Mouse (Mus musculus) hindbrain, embryonic 13.5 days (tissue): ENCODE data around the gene Odf2l. TPM values are rescaled to one million over a fixed set of nuclear protein-coding genes. Genes with fewer than 3 reads are reported as not detected.

ENCODE experiments used
- ATAC-seq: fragments of 200-750 bp; cut with Nextera tagmentation; 2 replicates; pipeline ENCODE4 v1.8.0; 2017; ENCODE audit warnings: moderate TSS enrichment; ENCODE audit not compliant: low FRiP score
- H3K27ac ChIP-seq: fragments of 300-500 bp; sonication (generic); 2 replicates; pipeline ENCODE4 v1.5.1; 2015; ENCODE audit warnings: inconsistent platforms, mild to moderate bottlenecking, moderate library complexity
- H3K27me3 ChIP-seq: fragments of 300-500 bp; sonication (generic); 2 replicates; pipeline ENCODE4 v1.6.1; 2015; ENCODE audit warnings: mild to moderate bottlenecking, inconsistent platforms
- H3K36me3 ChIP-seq: fragments of 300-500 bp; sonication (generic); 2 replicates; pipeline ENCODE4 v1.6.1; 2015; ENCODE audit warnings: mild to moderate bottlenecking, inconsistent platforms
- H3K4me1 ChIP-seq: fragments of 300-500 bp; sonication (generic); replicated peaks from 2 replicates; pipeline ENCODE4 v1.6.1; 2015; ENCODE audit warnings: inconsistent platforms
- H3K4me2 ChIP-seq: fragments of 300-500 bp; sonication (generic); 2 replicates; pipeline ENCODE4 v1.6.1; 2015; ENCODE audit warnings: inconsistent platforms, mild to moderate bottlenecking, moderate library complexity
- H3K4me3 ChIP-seq: fragments of 300-500 bp; sonication (generic); 2 replicates; pipeline ENCODE4 v1.5.1; 2015; ENCODE audit warnings: mild to moderate bottlenecking, inconsistent platforms
- H3K9ac ChIP-seq: fragments of 300-500 bp; sonication (generic); 2 replicates; pipeline ENCODE4 v1.6.1; 2015; ENCODE audit warnings: mild to moderate bottlenecking, inconsistent platforms
- H3K9me3 ChIP-seq: fragments of 300-500 bp; sonication (generic); 2 replicates; pipeline ENCODE4 v1.6.1; 2016; ENCODE audit warnings: inconsistent platforms
- WGBS: fragments of 180-500 bp; shearing (Covaris S2); methylation state at CpG from one replicate; pipeline ENCODE4 v1.1.7; 2015; 5-methylcytosine and 5-hydroxymethylcytosine counted together
- polyA plus RNA-seq: library from polyadenylated mRNA; unstranded; fragments of >200 nt; fragmentation: Nextera tagmentation; extraction: Ambion mirVana; gene quantifications from 2 replicates; pipeline ENCODE4 v1.2.1, GENCODE M21; 2015

Odf2l gene
- polyA plus RNA-seq: 17.1 and 17.9 TPM in 2 replicates

GRCm38 (mm10) chr3:145118254-145119001, at the start of gene Odf2l:
Gene Odf2l, plus strand, starts transcription at chr3:145118588.
- WGBS: under 1% methylated on average over 57 of the region's 57 CpGs
- peak; percentile 99 for ATAC-seq
- no peaks in the 10 kb centered on the region for H3K27me3 ChIP-seq

GRCm38 (mm10) chr3:145068964-145069363, 49.4 kb upstream of the Odf2l start:
- Histone ChIP-seq H3K4me2 (no peak overlapping the region), H3K4me3 (no peak overlapping the region), H3K9ac (no peak overlapping the region), H3K27ac (no peak overlapping the region), H3K27me3 (no peaks in the 10 kb centered on the region), H3K36me3 (no peaks in the 10 kb centered on the region), H3K4me1 (no peaks in the 10 kb centered on the region), H3K9me3 (no peaks in the 10 kb centered on the region)
- ATAC-seq: no peak
- 82% methylated on average over 4 of the region's 4 CpGs for WGBS

More at GRCm38 (mm10) chr3:145118254-145119001, at the start of gene Odf2l:
- H3K4me3 ChIP-seq: peak within 1 kb of the TSS; percentile 67
- no peaks in the 10 kb centered on the region for H3K36me3 ChIP-seq
- peak within 1 kb of the TSS; percentile 89 for H3K9ac ChIP-seq
- H3K27ac ChIP-seq: peak within 1 kb of the TSS; percentile 99
- H3K4me1 ChIP-seq: peaks cover 18% of the 10 kb centered on the region
- no peaks in the 10 kb centered on the region for H3K9me3 ChIP-seq
- peak within 1 kb of the TSS; percentile 70 for H3K4me2 ChIP-seq

- Histone ChIP-seq H3K4me2 (no peak overlapping the region), H3K36me3 (no peaks in the 10 kb centered on the region), H3K4me3 (no peak overlapping the region), H3K27me3 (no peaks in the 10 kb centered on the region), H3K9ac (no peak overlapping the region), H3K27ac (no peak overlapping the region), H3K4me1 (no peaks in the 10 kb centered on the region), H3K9me3 (no peaks in the 10 kb centered on the region)
- ATAC-seq: no peak
- 94% methylated on average over 3 of the region's 3 CpGs for WGBS
Measured at GRCm38 (mm10) chr3:145072339-145072738, 46.0 kb upstream of the Odf2l start.

GRCm38 (mm10) chr3:145078405-145078804, 40.0 kb upstream of the Odf2l start:
- H3K4me3 ChIP-seq: no peak overlapping the region
- no peaks in the 10 kb centered on the region for H3K36me3 ChIP-seq
- H3K27me3 ChIP-seq: no peaks in the 10 kb centered on the region
- 88% methylated on average over 6 of the region's 6 CpGs for WGBS
- H3K9ac ChIP-seq: no peak overlapping the region
- H3K27ac ChIP-seq: no peak overlapping the region
- no peak overlapping the region for H3K4me2 ChIP-seq
- H3K9me3 ChIP-seq: no peaks in the 10 kb centered on the region
- no peak for ATAC-seq
- no peaks in the 10 kb centered on the region for H3K4me1 ChIP-seq

GRCm38 (mm10) chr3:145080904-145081303, 37.5 kb upstream of the Odf2l start:
- no peak overlapping the region for H3K27ac ChIP-seq

GRCm38 (mm10) chr3:145083081-145083480, 35.3 kb upstream of the Odf2l start:
- 93% methylated on average over 1 of the region's 1 CpGs for WGBS
- ATAC-seq: no peak

More at GRCm38 (mm10) chr3:145080904-145081303, 37.5 kb upstream of the Odf2l start:
- Histone ChIP-seq H3K4me2 (no peak overlapping the region), H3K9me3 (no peaks in the 10 kb centered on the region), H3K36me3 (no peaks in the 10 kb centered on the region), H3K9ac (no peak overlapping the region), H3K4me1 (no peaks in the 10 kb centered on the region), H3K4me3 (no peak overlapping the region), H3K27me3 (no peaks in the 10 kb centered on the region)
- no peak for ATAC-seq
- whole genome bisulfite sequencing: 83% methylated on average over 8 of the region's 8 CpGs

GRCm38 (mm10) chr3:145086180-145086579, 32.2 kb upstream of the Odf2l start:
- H3K9ac ChIP-seq: no peak overlapping the region
- H3K4me2 ChIP-seq: no peak overlapping the region
- H3K36me3 ChIP-seq: no peaks in the 10 kb centered on the region
- no peak for ATAC-seq
- no peak overlapping the region for H3K27ac ChIP-seq
- H3K9me3 ChIP-seq: no peaks in the 10 kb centered on the region
- no peak overlapping the region for H3K4me3 ChIP-seq
- H3K4me1 ChIP-seq: no peaks in the 10 kb centered on the region
- 94% methylated on average over 14 of the region's 14 CpGs for WGBS
- H3K27me3 ChIP-seq: no peaks in the 10 kb centered on the region

More at GRCm38 (mm10) chr3:145083081-145083480, 35.3 kb upstream of the Odf2l start:
- Histone ChIP-seq H3K4me2 (no peak overlapping the region), H3K4me1 (no peaks in the 10 kb centered on the region), H3K36me3 (no peaks in the 10 kb centered on the region), H3K9ac (no peak overlapping the region), H3K4me3 (no peak overlapping the region), H3K27ac (no peak overlapping the region), H3K9me3 (no peaks in the 10 kb centered on the region), H3K27me3 (no peaks in the 10 kb centered on the region)

GRCm38 (mm10) chr3:145087857-145088598, 30.4 kb upstream of the Odf2l start:
- Histone ChIP-seq H3K27me3 (no peaks in the 10 kb centered on the region), H3K9me3 (no peaks in the 10 kb centered on the region), H3K4me3 (no peak overlapping the region), H3K27ac (no peak overlapping the region), H3K4me1 (no peaks in the 10 kb centered on the region), H3K9ac (no peak overlapping the region), H3K36me3 (no peaks in the 10 kb centered on the region), H3K4me2 (no peak overlapping the region)
- WGBS: 73% methylated on average over 8 of the region's 8 CpGs
- no peak for ATAC-seq

GRCm38 (mm10) chr3:145099291-145099690, 19.1 kb upstream of the Odf2l start, which contains the start of gene Clca2:
Gene Clca2, minus strand, starts transcription at chr3:145099443.
- no peak for ATAC-seq
- Histone ChIP-seq H3K27ac (no peak within 1 kb of the TSS), H3K4me1 (no peaks in the 10 kb centered on the region), H3K9me3 (no peaks in the 10 kb centered on the region), H3K36me3 (no peaks in the 10 kb centered on the region), H3K4me2 (no peak within 1 kb of the TSS), H3K27me3 (no peaks in the 10 kb centered on the region), H3K9ac (no peak within 1 kb of the TSS), H3K4me3 (no peak within 1 kb of the TSS)
- 81% methylated on average over 6 of the region's 6 CpGs for WGBS

GRCm38 (mm10) chr3:145101891-145102555, 16.4 kb upstream of the Odf2l start:
- WGBS: 81% methylated on average over 9 of the region's 9 CpGs
- H3K27ac ChIP-seq: no peak overlapping the region
- no peak for ATAC-seq
- no peaks in the 10 kb centered on the region for H3K36me3 ChIP-seq
- no peaks in the 10 kb centered on the region for H3K9me3 ChIP-seq
- no peaks in the 10 kb centered on the region for H3K4me1 ChIP-seq
- no peak overlapping the region for H3K9ac ChIP-seq
- no peak overlapping the region for H3K4me2 ChIP-seq
- no peaks in the 10 kb centered on the region for H3K27me3 ChIP-seq
- H3K4me3 ChIP-seq: no peak overlapping the region

- H3K36me3 ChIP-seq: no peaks in the 10 kb centered on the region
- H3K27me3 ChIP-seq: no peaks in the 10 kb centered on the region
- H3K9ac ChIP-seq: no peak overlapping the region
- no peak overlapping the region for H3K27ac ChIP-seq
- H3K9me3 ChIP-seq: no peaks in the 10 kb centered on the region
- H3K4me2 ChIP-seq: no peak overlapping the region
- 87% methylated on average over 2 of the region's 2 CpGs for WGBS
- no peak overlapping the region for H3K4me3 ChIP-seq
- ATAC-seq: no peak
- no peaks in the 10 kb centered on the region for H3K4me1 ChIP-seq
Measured at GRCm38 (mm10) chr3:145103321-145103720, 15.1 kb upstream of the Odf2l start.

GRCm38 (mm10) chr3:145103770-145104169, 14.6 kb upstream of the Odf2l start:
- Histone ChIP-seq H3K9ac (no peak overlapping the region), H3K9me3 (no peaks in the 10 kb centered on the region), H3K27ac (no peak overlapping the region), H3K4me3 (no peak overlapping the region), H3K36me3 (no peaks in the 10 kb centered on the region), H3K4me1 (no peaks in the 10 kb centered on the region), H3K4me2 (no peak overlapping the region), H3K27me3 (no peaks in the 10 kb centered on the region)
- WGBS: 82% methylated on average over 5 of the region's 5 CpGs
- no peak for ATAC-seq
